Mouse (Mus musculus) forebrain, embryonic 12.5 days (tissue): Measurements from ENCODE around the gene Gm20388. TPM values are rescaled to one million over a fixed set of nuclear protein-coding genes. Genes with fewer than 3 reads are reported as not detected.
A peak's percentile ranks its signal among the peaks of the same experiment; 100 is the strongest.

ENCODE experiments used
- ATAC-seq: fragments of 200-750 bp; cut with Nextera tagmentation; 2 replicates; pipeline ENCODE4 v1.8.0; 2017; ENCODE audit warnings: moderate TSS enrichment; ENCODE audit not compliant: low FRiP score
- H3K27ac ChIP-seq: fragments of 300-500 bp; sonication (generic); 2 replicates; pipeline ENCODE4 v1.5.1; 2016; ENCODE audit warnings: mild to moderate bottlenecking
- H3K27me3 ChIP-seq: fragments of 300-500 bp; sonication (generic); 2 replicates; pipeline ENCODE4 v1.6.1; 2016; ENCODE audit warnings: mild to moderate bottlenecking
- H3K36me3 ChIP-seq: fragments of 300-500 bp; sonication (generic); replicated peaks from 2 replicates; pipeline ENCODE4 v1.6.1; 2016; ENCODE audit warnings: mild to moderate bottlenecking
- H3K4me1 ChIP-seq: fragments of 300-500 bp; sonication (generic); 2 replicates; pipeline ENCODE4 v1.6.1; 2016
- H3K4me2 ChIP-seq: fragments of 300-500 bp; sonication (generic); 2 replicates; pipeline ENCODE4 v1.6.1; 2016; ENCODE audit warnings: mild to moderate bottlenecking, moderate library complexity
- H3K4me3 ChIP-seq: fragments of 300-500 bp; sonication (generic); replicated peaks from 2 replicates; pipeline ENCODE4 v1.5.1; 2016; ENCODE audit warnings: mild to moderate bottlenecking
- H3K9ac ChIP-seq: fragments of 300-500 bp; sonication (generic); 2 replicates; pipeline ENCODE4 v1.6.1; 2016; ENCODE audit warnings: mild to moderate bottlenecking
- H3K9me3 ChIP-seq: fragments of 300-500 bp; sonication (generic); 2 replicates; pipeline ENCODE4 v1.6.1; 2016
- WGBS: fragments of 180-500 bp; shearing (Covaris S2); methylation state at CpG from one replicate; pipeline ENCODE4 v1.1.7; 2016; 5-methylcytosine and 5-hydroxymethylcytosine counted together
- polyA plus RNA-seq: library from polyadenylated mRNA; unstranded; fragments of >200 nt; fragmentation: Nextera tagmentation; extraction: Ambion mirVana; gene quantifications from 2 replicates; pipeline ENCODE4 v1.2.1, GENCODE M21; 2016

The Gm20388 gene
- polyA plus RNA-seq, 1 experiment from 2014 or later = not detected

DNA sequence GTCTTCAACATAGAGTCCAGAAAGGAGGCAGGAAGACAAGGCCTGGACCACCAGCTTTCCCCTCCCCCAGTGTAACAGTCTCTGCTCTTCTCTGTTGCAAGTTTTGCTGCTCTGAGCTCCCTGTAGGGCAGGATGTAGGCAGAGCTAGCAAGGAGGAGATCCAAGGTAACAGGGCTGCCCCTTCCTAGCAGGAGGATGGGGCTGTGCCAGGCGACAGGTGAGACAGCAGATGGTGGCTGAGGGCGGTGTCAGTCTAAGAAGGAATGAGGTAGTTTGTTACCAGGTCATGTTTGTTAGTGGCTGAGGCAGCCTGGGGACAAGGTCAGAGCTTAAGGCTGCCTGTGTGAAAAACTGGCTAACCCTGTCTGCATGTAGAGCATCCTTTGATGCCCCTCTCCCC, 1789.3 kb downstream of the Gm20388 start:
- Histone ChIP-seq H3K9me3 (no peaks in the 10 kb centered on the region), H3K4me3 (no peak overlapping the region), H3K27ac (no peak overlapping the region), H3K9ac (no peak overlapping the region), H3K36me3 (no peaks in the 10 kb centered on the region), H3K4me1 (peaks cover 18% of the 10 kb centered on the region), H3K27me3 (no peaks in the 10 kb centered on the region), H3K4me2 (no peak overlapping the region)
- WGBS = 95% methylated on average over 2 of the region's 2 CpGs
- no peak for ATAC-seq

DNA sequence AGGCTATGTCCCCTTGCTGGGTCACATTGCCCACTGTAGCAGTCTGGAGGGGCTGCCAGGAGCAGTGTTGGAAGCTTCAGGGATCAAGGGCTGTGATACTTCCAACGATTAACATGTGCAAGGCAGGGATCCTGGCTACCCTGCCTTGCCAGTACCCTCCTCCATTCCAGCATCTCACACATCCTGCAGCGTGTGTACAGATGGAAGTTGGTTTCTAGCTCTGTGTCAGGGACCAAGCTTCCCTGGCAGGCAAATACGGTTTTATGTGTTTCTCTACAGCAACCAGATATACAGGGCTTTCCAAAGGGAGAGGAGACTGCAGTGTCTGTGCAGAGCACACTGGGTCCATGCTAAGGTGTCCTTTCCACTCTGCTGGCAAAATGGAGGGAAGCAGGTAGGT, 1794.5 kb downstream of the Gm20388 start:
- no peaks in the 10 kb centered on the region for H3K4me1 ChIP-seq
- H3K36me3 ChIP-seq = no peaks in the 10 kb centered on the region
- 70% methylated on average over 3 of the region's 3 CpGs for WGBS
- H3K9ac ChIP-seq = no peak overlapping the region
- peaks cover 5% of the 10 kb centered on the region for H3K27me3 ChIP-seq
- no peak overlapping the region for H3K4me3 ChIP-seq
- ATAC-seq = no peak
- H3K4me2 ChIP-seq = no peak overlapping the region
- no peaks in the 10 kb centered on the region for H3K9me3 ChIP-seq
- H3K27ac ChIP-seq = no peak overlapping the region

DNA sequence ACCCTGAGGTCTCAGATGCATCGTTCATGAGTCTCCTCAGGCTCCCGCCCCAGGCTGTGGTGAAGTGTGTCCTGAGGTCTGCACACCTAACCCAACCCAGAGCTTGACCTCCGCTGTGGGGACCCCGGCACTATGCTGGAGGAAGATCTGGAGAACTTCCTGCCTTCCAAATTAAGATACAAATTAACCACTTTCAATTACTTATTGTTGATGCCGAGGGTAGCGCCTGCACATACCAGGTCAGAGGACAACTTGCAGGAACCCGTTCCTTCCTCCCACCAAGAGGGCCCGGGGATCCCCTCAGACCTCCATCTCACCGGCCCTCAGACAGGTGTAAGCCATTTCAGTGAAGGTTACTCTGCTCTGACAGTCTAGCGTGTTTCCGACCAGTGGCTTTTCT, 1796.3 kb downstream of the Gm20388 start:
- Histone ChIP-seq H3K4me2 (no peak overlapping the region), H3K9ac (no peak overlapping the region), H3K4me1 (no peaks in the 10 kb centered on the region), H3K9me3 (no peaks in the 10 kb centered on the region), H3K36me3 (no peaks in the 10 kb centered on the region), H3K27ac (no peak overlapping the region), H3K4me3 (no peak overlapping the region), H3K27me3 (peaks cover 5% of the 10 kb centered on the region)
- ATAC-seq = no peak
- 87% methylated on average over 11 of the region's 11 CpGs for WGBS

DNA sequence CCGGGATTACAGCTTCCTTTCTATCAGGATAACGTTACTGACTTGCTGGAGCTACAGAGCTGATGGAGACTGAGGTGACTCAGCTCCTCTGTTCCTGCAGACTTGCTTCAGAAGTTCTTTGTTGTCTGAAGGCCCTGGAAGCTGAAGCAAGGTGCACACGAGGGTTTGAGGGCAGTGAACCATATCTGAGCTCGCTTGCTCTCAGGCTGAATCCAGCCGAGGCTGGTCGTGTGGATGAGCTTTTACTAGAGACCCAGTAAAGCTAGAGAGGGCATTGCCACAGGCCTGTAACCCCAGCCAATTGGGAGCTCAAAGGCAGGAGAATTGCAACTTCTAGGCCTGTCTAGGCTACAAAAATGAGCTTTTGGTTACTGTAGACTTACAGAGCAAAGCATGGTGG, 1797.8 kb downstream of the Gm20388 start:
- 48% methylated on average over 6 of the region's 6 CpGs for WGBS
- ATAC-seq = no peak
- Histone ChIP-seq H3K9me3 (no peaks in the 10 kb centered on the region), H3K36me3 (no peaks in the 10 kb centered on the region), H3K4me1 (no peaks in the 10 kb centered on the region), H3K4me2 (no peak overlapping the region), H3K4me3 (no peak overlapping the region), H3K27me3 (peaks cover 5% of the 10 kb centered on the region), H3K9ac (0 out of 2 replicates have a peak overlapping the region, but pooled peaks have one; percentile 7), H3K27ac (no peak overlapping the region)

DNA sequence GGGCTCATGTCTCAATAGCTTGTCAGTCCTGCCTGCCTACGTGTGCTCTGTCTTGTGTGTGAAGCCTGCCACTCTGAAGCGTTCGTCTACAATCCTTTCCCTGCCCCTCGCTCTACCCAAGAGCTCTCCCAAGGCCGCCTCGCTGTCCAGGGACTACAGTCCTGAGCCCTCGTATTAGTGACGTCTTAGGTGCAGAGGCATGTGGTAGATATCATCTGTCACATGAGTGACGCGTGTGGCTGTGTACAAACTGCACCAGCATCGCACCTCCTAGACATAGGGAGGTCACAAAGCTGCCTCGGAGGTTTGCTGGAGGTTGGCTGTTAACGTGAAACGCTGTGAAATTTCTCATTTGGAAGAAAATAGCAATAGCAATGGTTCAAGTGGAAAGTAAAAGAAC, 1806.9 kb downstream of the Gm20388 start:
- 49% methylated on average over 14 of the region's 14 CpGs for WGBS
- Histone ChIP-seq H3K36me3 (no peaks in the 10 kb centered on the region), H3K4me2 (peak overlapping the region; percentile 40)

DNA sequence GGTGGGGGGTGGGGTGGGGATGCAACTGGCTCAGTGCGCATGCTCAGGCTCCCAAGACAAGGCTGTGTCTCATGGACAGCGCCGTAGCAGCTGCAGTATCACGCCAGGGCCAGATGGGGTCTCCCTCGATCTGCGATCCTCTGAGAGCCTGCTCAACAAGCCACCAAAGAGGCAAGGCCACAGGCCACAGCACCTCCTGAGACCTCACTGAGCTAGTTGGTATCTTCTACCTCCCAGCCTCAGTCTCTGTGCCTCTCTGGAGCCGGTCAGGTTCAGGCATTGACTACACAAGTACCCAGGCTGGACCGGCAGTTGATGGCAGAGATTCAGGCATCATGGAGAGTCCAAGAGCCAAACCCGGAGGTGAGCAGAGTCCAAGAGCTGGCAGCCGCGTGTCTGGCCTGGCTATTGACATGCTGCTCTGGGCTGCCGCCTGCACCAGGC, 1807.4 kb downstream of the Gm20388 start:
- peaks cover 34% of the 10 kb centered on the region for H3K27me3 ChIP-seq
- no peaks in the 10 kb centered on the region for H3K9me3 ChIP-seq
- peak; percentile 90 for ATAC-seq
- no peak overlapping the region for H3K4me3 ChIP-seq
- no peak overlapping the region for H3K9ac ChIP-seq
- WGBS = 30% methylated on average over 12 of the region's 12 CpGs
- H3K4me1 ChIP-seq = peaks cover 13% of the 10 kb centered on the region
- H3K4me2 ChIP-seq = peak overlapping the region; percentile 40
- no peak overlapping the region; the same call in 1 of the 2 replicates for H3K27ac ChIP-seq
- no peaks in the 10 kb centered on the region for H3K36me3 ChIP-seq

More for the DNA sequence above, 1806.9 kb downstream of the Gm20388 start:
- peak; percentile 69 for ATAC-seq
- Histone ChIP-seq H3K27ac (no peak overlapping the region), H3K4me1 (peaks cover 13% of the 10 kb centered on the region), H3K27me3 (peaks cover 34% of the 10 kb centered on the region), H3K4me3 (no peak overlapping the region), H3K9me3 (no peaks in the 10 kb centered on the region), H3K9ac (no peak overlapping the region)

DNA sequence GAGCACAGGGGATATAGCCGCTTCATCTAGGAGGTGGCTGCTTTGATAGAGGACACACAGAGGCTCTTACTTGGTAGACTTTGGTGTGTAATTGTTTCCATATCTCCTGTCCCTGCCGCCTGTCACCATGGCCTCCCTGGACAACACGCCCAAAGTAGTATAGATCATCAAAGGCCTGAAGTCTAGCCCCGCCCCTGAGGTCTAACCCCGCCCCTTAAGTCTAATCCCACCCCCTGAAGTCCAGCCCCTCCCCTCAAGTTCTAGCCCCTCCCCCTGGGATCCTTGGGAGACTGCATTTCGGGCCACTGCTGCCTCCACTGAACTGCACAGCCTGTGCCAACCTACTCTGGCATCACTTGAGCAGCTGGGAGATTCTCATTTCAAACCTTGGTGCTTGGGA, 1808.3 kb downstream of the Gm20388 start:
- Histone ChIP-seq H3K4me3 (no peak overlapping the region), H3K27me3 (peaks cover 32% of the 10 kb centered on the region), H3K4me2 (no peak overlapping the region), H3K36me3 (no peaks in the 10 kb centered on the region), H3K9ac (no peak overlapping the region), H3K4me1 (peaks cover 13% of the 10 kb centered on the region), H3K27ac (no peak overlapping the region), H3K9me3 (no peaks in the 10 kb centered on the region)
- 64% methylated on average over 6 of the region's 6 CpGs for WGBS
- no peak for ATAC-seq

DNA sequence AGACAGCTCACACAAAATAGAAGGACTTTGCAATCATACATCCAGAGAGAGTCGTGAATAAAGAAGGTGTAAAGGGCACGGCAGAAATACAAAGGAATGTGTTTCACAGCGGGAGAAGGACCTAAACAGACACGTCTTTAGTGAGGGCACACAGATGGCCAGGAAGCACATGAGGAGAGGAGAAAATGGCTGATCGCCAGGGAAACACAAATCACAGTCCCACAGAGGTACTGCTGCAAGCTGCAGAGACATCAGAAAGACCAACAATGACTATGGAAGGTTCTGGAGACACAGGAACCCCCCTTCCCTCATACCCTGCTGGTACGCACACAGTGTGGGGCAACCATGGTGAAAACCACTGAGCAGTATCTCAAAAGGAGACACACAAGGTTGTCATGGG, 1810.4 kb downstream of the Gm20388 start:
- H3K4me1 ChIP-seq = peaks cover 7% of the 10 kb centered on the region
- no peak overlapping the region for H3K9ac ChIP-seq
- ATAC-seq = no peak
- peaks cover 16% of the 10 kb centered on the region for H3K27me3 ChIP-seq
- H3K36me3 ChIP-seq = no peaks in the 10 kb centered on the region
- no peak overlapping the region for H3K4me3 ChIP-seq
- no peak overlapping the region for H3K27ac ChIP-seq
- 65% methylated on average over 6 of the region's 6 CpGs for WGBS
- H3K4me2 ChIP-seq = no peak overlapping the region
- H3K9me3 ChIP-seq = no peaks in the 10 kb centered on the region

DNA sequence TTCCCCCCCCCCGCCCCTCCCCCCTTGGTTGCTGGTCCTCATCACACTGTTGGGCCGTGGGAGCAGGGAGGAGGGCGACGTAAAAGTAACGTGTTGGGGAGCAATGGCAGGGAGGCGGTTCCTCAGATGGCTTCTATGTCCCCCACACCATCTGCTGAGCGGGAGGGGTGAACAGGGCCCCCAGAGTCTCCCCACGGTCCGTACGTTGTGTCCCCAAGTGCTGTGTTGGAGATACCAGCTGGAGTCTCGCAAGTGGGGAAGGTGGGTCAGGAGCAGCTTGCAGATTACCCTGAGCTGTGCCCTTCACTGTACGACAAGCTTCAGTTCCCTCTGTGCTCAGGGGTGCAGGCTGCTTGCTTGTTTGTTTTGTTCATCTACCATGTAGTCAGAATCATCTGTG, 1813.2 kb downstream of the Gm20388 start:
- Histone ChIP-seq H3K36me3 (no peaks in the 10 kb centered on the region), H3K9ac (no peak overlapping the region), H3K27ac (no peak overlapping the region), H3K9me3 (peaks cover 6% of the 10 kb centered on the region; the same call in 1 of the 2 replicates), H3K27me3 (peaks cover 30% of the 10 kb centered on the region), H3K4me1 (no peaks in the 10 kb centered on the region), H3K4me2 (no peak overlapping the region), H3K4me3 (no peak overlapping the region)
- 83% methylated on average over 11 of the region's 12 CpGs for WGBS
- no peak for ATAC-seq

DNA sequence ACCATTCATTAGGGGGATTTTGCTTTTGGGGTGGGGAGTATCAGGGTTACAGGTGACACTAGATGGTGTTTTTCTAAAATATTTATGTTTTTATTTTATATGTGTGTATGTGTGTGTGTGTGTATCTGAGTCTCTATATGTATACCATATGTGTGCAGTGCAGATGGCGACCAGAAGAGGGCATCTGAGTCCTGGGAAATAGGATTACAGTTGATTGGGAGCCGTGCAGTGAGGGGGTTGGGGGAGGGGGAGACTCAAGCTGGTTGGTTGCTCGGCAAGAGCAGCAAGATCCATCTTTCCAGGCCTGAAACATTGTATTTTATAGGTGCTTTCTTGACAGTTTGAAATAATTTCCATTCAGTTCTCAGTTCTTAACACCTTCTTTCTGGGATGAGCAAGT, 1816.5 kb downstream of the Gm20388 start:
- H3K27me3 ChIP-seq = peaks cover 59% of the 10 kb centered on the region
- WGBS = 63% methylated on average over 3 of the region's 3 CpGs
- no peak for ATAC-seq

DNA sequence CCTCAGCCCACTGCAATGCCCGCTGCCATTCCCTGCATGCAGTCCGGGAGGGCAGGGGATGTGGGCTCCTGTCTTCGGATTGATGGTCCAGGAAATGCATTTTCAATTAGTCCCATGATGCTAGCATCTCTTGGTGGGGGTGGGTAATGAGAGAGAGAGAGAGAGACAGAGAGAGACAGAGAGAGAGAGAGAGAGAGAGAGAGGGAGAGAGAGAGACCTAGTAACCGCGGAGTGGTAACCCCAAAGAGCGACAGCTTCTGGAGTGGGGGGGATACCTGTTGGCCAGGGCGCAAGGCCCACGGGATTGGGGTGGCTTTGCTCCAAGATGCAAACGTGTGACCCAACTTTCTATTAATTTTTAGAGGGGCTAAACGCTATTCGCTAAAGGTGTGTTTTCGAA, 1818.7 kb downstream of the Gm20388 start, which contains the start of gene Jph3:
Gene Jph3, plus strand, starts transcription at position 301 of the 400 bp plus-strand sequence.
- H3K9me3 ChIP-seq = peaks cover 6% of the 10 kb centered on the region; the same call in 1 of the 2 replicates
- H3K27me3 ChIP-seq = peaks cover 76% of the 10 kb centered on the region
- H3K27ac ChIP-seq = no peak within 1 kb of the TSS
- peak within 1 kb of the TSS; percentile 59 for H3K4me3 ChIP-seq
- no peaks in the 10 kb centered on the region for H3K36me3 ChIP-seq
- H3K4me2 ChIP-seq = peak within 1 kb of the TSS; percentile 68
- H3K4me1 ChIP-seq = peaks cover 29% of the 10 kb centered on the region
- WGBS = 6% methylated on average over 12 of the region's 12 CpGs
- no peak for ATAC-seq
- H3K9ac ChIP-seq = peak within 1 kb of the TSS; percentile 61

More for the DNA sequence above, 1816.5 kb downstream of the Gm20388 start:
- Histone ChIP-seq H3K27ac (no peak overlapping the region), H3K9me3 (peaks cover 6% of the 10 kb centered on the region; the same call in 1 of the 2 replicates), H3K4me2 (no peak overlapping the region), H3K4me1 (peaks cover 22% of the 10 kb centered on the region), H3K9ac (no peak overlapping the region), H3K36me3 (no peaks in the 10 kb centered on the region), H3K4me3 (no peak overlapping the region)

DNA sequence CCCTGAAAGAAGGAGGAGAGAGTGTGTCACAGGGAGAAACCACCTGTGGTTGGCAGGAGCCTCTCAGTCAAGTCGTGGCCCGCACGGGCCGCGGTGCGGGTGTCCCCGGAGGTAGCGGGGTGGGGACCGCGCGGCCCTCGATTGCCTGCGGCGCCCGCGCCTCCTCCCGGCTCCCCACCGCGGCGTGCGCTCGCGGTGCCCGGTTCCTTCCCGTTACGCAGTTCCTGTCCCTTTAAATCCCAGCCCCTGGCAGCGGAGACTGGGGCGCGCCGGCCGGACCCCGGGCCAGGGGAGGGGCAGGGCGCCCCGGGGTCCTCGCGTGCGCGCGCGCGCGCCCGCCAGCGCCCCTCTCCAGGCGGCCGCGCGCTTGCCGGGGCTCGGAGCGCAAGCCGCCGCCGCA, 1819.1 kb downstream of the Gm20388 start:
- WGBS = under 1% methylated on average over 32 of the region's 54 CpGs
- no peaks in the 10 kb centered on the region for H3K36me3 ChIP-seq
- ATAC-seq = peak; percentile 28

DNA sequence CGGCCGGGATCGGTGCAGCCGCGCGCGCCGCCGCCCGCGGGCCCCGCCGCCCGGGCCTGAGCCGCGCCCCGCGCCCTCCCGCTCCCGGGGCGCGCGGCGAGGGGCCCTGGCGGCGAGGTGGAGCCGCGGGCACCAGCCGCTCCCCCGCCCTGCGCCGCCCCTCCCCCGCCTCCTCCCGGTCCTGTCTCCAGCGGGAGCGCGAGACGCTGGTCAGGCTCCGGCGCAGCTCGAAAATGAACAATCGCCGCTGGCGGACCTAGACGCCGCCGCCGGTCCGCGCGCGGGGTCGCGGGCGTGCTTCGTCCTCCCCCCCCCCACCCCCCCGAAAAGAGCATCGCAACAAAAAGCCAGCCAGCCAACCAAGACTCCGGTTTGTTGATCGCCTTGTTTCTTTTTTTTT, 1819.5 kb downstream of the Gm20388 start:
- Histone ChIP-seq H3K4me3 (peak overlapping the region; percentile 59), H3K9me3 (peaks cover 6% of the 10 kb centered on the region; the same call in 1 of the 2 replicates), H3K4me1 (peaks cover 29% of the 10 kb centered on the region), H3K9ac (peak overlapping the region; percentile 61), H3K4me2 (peak overlapping the region; percentile 68), H3K36me3 (no peaks in the 10 kb centered on the region), H3K27ac (no peak overlapping the region), H3K27me3 (peaks cover 76% of the 10 kb centered on the region)
- peak; percentile 42; the same call in 1 of the 2 replicates for ATAC-seq
- 1% methylated on average over 25 of the region's 60 CpGs for WGBS

More for the DNA sequence above, 1819.1 kb downstream of the Gm20388 start:
- Histone ChIP-seq H3K9ac (peak overlapping the region; percentile 33), H3K27ac (no peak overlapping the region), H3K4me3 (peak overlapping the region; percentile 59), H3K27me3 (peaks cover 76% of the 10 kb centered on the region), H3K4me2 (peak overlapping the region; percentile 68), H3K4me1 (peaks cover 29% of the 10 kb centered on the region), H3K9me3 (peaks cover 6% of the 10 kb centered on the region; the same call in 1 of the 2 replicates)
